Mouse (Mus musculus): ENCODE data around the gene Iqgap2. TPM values are rescaled to one million over a fixed set of nuclear protein-coding genes. Genes with fewer than 3 reads are reported as not detected.

Iqgap2 gene
- polyA plus RNA-seq (2014; fragmentation: Nextera tagmentation; extraction: Ambion mirVana) = 3.5 and 3.9 TPM in 2 replicates

DNA sequence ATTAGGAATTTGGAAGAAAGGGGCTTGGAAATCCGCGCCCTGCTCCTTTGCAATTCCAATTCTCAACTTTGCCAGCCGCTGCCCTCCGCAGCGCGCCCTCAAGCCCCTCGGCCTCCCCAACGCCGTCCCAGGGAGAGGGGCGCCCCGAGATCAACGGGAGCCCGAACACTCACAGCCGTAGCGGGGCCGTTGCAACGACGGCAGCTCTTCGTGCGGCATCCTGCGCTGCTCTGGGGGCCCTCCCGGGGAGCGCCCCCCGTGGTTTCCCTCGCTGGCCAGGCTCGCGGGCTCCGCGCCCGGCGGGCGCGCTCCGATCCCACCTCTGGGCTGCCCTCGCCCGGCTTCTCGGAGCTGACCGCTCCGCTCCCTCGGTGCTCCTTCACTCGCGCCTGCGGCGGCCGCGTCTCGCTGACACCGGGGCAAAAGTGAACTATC, at the start of gene Iqgap2:
Iqgap2 (minus strand) TSS at position 432 of the 435 bp plus-strand sequence.
- Histone ChIP-seq H3K36me3 (ENCODE audit: control insufficient read depth, insufficient read depth, low read length) (no peaks in the 10 kb centered on the region), H3K27ac (replicated peaks in 1 of 2; ENCODE audit: control insufficient read depth in 1 of 2, insufficient read depth in 1 of 2, low read depth in 2 of 2, low read length in 2 of 2) (peak within 1 kb of the TSS in 1 of 2 experiments; percentile 47; a peak in 1 of 4 replicates), H3K9me3 (ENCODE audit: control insufficient read depth, low read length) (no peaks in the 10 kb centered on the region), H3K9ac (ENCODE audit: low read length) (peak within 1 kb of the TSS; percentile 81), H3K27me3 (ENCODE audit: control insufficient read depth, insufficient read depth, low read length) (peaks cover 3% of the 10 kb centered on the region; the same call in 1 of the 2 replicates), H3K4me2 (ENCODE audit: low read length) (peak within 1 kb of the TSS; percentile 100), H3K4me1 (ENCODE audit: control insufficient read depth in 2 of 2, insufficient read depth in 2 of 2, low read length in 2 of 2) (peaks cover 2 to 3% of the 10 kb centered on the region in 2 experiments; a peak in 1 of 4 replicates), H3K4me3 (ENCODE audit: control insufficient read depth in 1 of 2, insufficient read depth in 1 of 2, low read depth in 1 of 2, low read length in 2 of 2) (peak within 1 kb of the TSS; percentile 74 to 79)
- WGBS = 0% methylated on average over 42 of the region's 48 CpGs
- ATAC-seq (ENCODE audit: insufficient number of reproducible peaks, insufficient read depth, low FRiP score, low read depth) = peak; percentile 57

DNA sequence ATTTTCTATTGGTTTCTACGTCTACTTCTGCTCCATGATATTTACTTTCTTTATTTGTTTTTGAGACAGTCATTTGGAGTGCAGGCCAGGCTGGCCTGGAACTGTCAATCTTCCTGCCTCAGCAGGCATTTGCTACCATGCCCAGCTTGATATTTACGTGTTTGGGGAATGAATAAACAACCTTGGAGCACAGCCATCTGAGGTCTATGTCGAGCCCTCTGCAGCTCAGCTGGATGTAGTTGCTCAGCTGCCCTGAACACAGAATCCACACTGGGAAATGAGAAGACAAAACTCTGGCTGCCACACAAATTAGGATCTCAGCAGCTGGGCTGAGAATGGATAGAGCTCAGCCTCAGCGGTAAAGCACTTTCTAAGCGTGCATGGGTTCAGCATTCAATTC, 49.1 kb upstream of the Iqgap2 start:
- ATAC-seq (ENCODE audit: insufficient number of reproducible peaks, insufficient read depth, low FRiP score, low read depth) = no peak
- WGBS = 74% methylated on average over 5 of the region's 5 CpGs
- H3K27ac ChIP-seq (replicated peaks in 1 of 2; ENCODE audit: control insufficient read depth in 1 of 2, insufficient read depth in 1 of 2, low read depth in 2 of 2, low read length in 2 of 2) = no peak overlapping the region

DNA sequence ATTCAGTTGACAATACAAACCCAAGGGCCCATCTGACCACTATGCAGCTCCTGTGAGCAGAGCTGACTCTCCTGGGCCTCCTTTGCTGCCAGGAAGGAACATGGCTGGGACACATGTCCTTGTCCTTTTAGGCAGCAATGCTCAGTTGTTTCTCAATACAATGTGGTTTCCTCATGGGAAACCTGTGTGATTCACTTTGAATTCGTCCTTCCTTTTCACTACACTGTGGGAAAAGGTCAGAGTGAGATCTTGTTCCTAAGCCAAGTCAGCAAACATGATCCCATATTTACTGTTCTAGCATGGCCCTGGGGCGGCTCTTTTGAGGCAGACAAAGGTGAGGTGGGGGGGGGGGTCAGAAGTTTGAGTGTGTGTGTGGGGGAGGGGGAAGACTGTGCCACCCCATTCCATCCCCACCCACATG, 32.5 kb upstream of the Iqgap2 start:
- H3K36me3 ChIP-seq (ENCODE audit: control insufficient read depth, insufficient read depth, low read length) = no peaks in the 10 kb centered on the region
- 0 out of 2 replicates have a peak, but pooled peaks cover 3% of the 10 kb centered on the region for H3K9me3 ChIP-seq (ENCODE audit: control insufficient read depth, low read length)
- ATAC-seq (ENCODE audit: insufficient number of reproducible peaks, insufficient read depth, low FRiP score, low read depth) = no peak

More for the DNA sequence above, 49.1 kb upstream of the Iqgap2 start:
- no peaks in the 10 kb centered on the region for H3K9me3 ChIP-seq (ENCODE audit: control insufficient read depth, low read length)
- H3K9ac ChIP-seq (ENCODE audit: low read length) = no peak overlapping the region
- no peaks in the 10 kb centered on the region for H3K4me1 ChIP-seq (ENCODE audit: control insufficient read depth in 2 of 2, insufficient read depth in 2 of 2, low read length in 2 of 2)
- no peaks in the 10 kb centered on the region for H3K36me3 ChIP-seq (ENCODE audit: control insufficient read depth, insufficient read depth, low read length)
- no peaks in the 10 kb centered on the region for H3K27me3 ChIP-seq (ENCODE audit: control insufficient read depth, insufficient read depth, low read length)
- H3K4me3 ChIP-seq (ENCODE audit: control insufficient read depth in 1 of 2, insufficient read depth in 1 of 2, low read depth in 1 of 2, low read length in 2 of 2) = no peak overlapping the region
- no peak overlapping the region for H3K4me2 ChIP-seq (ENCODE audit: low read length)

DNA sequence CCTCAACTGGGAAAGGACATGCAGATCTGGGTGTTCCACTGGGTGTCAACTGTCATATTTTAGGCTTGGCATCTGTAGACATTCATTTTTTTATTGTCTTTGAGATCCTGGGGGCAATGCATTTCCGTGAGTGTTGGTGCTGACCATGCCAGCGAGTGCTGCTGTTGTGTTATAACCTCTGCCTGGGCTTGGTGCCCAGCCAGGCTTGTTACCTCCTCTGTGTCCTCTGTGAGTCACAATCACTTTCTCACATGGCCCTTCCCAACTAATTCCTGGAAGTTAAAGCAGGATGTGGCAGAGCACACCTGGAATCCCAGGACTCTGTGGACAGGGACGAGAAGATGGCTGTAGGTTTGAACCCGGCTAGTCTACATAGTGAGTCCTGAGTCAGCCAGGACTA, 30.9 kb upstream of the Iqgap2 start:
- H3K4me1 ChIP-seq (ENCODE audit: control insufficient read depth in 2 of 2, insufficient read depth in 2 of 2, low read length in 2 of 2) = no peaks in the 10 kb centered on the region
- no peak overlapping the region for H3K9ac ChIP-seq (ENCODE audit: low read length)
- H3K4me3 ChIP-seq (ENCODE audit: control insufficient read depth in 1 of 2, insufficient read depth in 1 of 2, low read depth in 1 of 2, low read length in 2 of 2) = no peak overlapping the region
- ATAC-seq (ENCODE audit: insufficient number of reproducible peaks, insufficient read depth, low FRiP score, low read depth) = no peak
- H3K27ac ChIP-seq (replicated peaks in 1 of 2; ENCODE audit: control insufficient read depth in 1 of 2, insufficient read depth in 1 of 2, low read depth in 2 of 2, low read length in 2 of 2) = no peak overlapping the region
- 83% methylated on average over 4 of the region's 4 CpGs for WGBS
- 0 out of 2 replicates have a peak, but pooled peaks cover 3% of the 10 kb centered on the region for H3K9me3 ChIP-seq (ENCODE audit: control insufficient read depth, low read length)
- no peaks in the 10 kb centered on the region for H3K27me3 ChIP-seq (ENCODE audit: control insufficient read depth, insufficient read depth, low read length)
- H3K4me2 ChIP-seq (ENCODE audit: low read length) = no peak overlapping the region
- no peaks in the 10 kb centered on the region for H3K36me3 ChIP-seq (ENCODE audit: control insufficient read depth, insufficient read depth, low read length)

More for the DNA sequence above, 32.5 kb upstream of the Iqgap2 start:
- Histone ChIP-seq H3K9ac (ENCODE audit: low read length) (no peak overlapping the region), H3K4me1 (ENCODE audit: control insufficient read depth in 2 of 2, insufficient read depth in 2 of 2, low read length in 2 of 2) (no peaks in the 10 kb centered on the region), H3K27me3 (ENCODE audit: control insufficient read depth, insufficient read depth, low read length) (no peaks in the 10 kb centered on the region), H3K4me2 (ENCODE audit: low read length) (no peak overlapping the region), H3K4me3 (ENCODE audit: control insufficient read depth in 1 of 2, insufficient read depth in 1 of 2, low read depth in 1 of 2, low read length in 2 of 2) (no peak overlapping the region), H3K27ac (replicated peaks in 1 of 2; ENCODE audit: control insufficient read depth in 1 of 2, insufficient read depth in 1 of 2, low read depth in 2 of 2, low read length in 2 of 2) (no peak overlapping the region)
- WGBS = 71% methylated on average over 2 of the region's 2 CpGs

DNA sequence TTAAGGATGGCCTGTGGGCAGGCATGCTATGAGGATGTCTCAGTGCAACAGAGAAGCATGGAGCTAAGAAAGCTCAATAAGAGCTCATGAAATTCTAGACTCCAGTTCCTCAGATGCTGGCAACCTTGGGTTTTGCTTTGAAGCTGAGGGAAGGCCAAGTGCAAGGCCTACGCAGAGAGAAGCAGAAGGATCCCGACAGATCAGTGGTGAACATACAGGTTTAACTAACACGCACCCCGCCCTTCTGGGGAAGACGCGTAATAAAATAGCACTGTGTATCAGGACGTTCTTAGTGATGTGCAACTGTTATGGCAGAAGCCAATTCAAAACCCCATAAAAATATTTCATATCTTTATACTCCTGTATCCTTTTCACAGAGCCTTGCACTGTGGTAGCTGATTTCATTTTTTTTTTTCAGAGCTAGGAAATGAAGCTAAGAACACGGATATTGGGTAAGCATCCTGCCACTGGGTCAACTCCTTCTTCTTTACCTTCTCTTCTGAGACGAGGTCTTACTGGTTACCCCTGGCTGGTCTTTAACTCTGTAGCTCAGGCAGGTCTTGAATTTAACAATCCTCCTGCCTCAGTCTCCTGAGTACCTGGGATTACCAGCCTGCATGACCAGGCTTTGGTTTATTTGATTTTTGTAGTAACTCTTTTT, 27.0 kb upstream of the Iqgap2 start:
- Histone ChIP-seq H3K27ac (replicated peaks in 1 of 2; ENCODE audit: control insufficient read depth in 1 of 2, insufficient read depth in 1 of 2, low read depth in 2 of 2, low read length in 2 of 2) (no peak overlapping the region), H3K9ac (ENCODE audit: low read length) (no peak overlapping the region), H3K36me3 (ENCODE audit: control insufficient read depth, insufficient read depth, low read length) (no peaks in the 10 kb centered on the region), H3K4me1 (ENCODE audit: control insufficient read depth in 2 of 2, insufficient read depth in 2 of 2, low read length in 2 of 2) (no peaks in the 10 kb centered on the region), H3K27me3 (ENCODE audit: control insufficient read depth, insufficient read depth, low read length) (no peaks in the 10 kb centered on the region), H3K4me2 (ENCODE audit: low read length) (no peak overlapping the region), H3K4me3 (ENCODE audit: control insufficient read depth in 1 of 2, insufficient read depth in 1 of 2, low read depth in 1 of 2, low read length in 2 of 2) (no peak overlapping the region), H3K9me3 (ENCODE audit: control insufficient read depth, low read length) (0 out of 2 replicates have a peak, but pooled peaks cover 3% of the 10 kb centered on the region)
- 85% methylated on average over 9 of the region's 9 CpGs for WGBS
- ATAC-seq (ENCODE audit: insufficient number of reproducible peaks, insufficient read depth, low FRiP score, low read depth) = no peak

DNA sequence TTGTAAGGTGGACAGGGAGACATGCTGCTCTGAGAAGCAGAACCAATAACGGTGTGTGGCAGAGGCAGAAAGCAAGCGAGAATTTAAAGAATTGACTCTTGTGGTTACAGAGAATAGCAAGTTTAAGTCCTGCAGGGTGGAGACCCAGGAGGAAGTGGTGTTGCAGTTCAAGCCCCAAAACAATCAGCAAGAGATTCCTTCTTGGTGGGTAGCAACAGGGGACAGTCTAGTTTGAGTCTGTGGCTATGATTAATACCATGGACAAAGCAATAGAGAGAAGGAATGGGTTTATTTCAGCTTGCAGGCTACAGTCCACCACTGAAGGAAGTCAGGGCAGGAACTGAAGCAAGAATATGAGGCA, 21.3 kb upstream of the Iqgap2 start:
- H3K4me1 ChIP-seq (ENCODE audit: control insufficient read depth in 2 of 2, insufficient read depth in 2 of 2, low read length in 2 of 2) = no peaks in the 10 kb centered on the region
- H3K4me3 ChIP-seq (ENCODE audit: control insufficient read depth in 1 of 2, insufficient read depth in 1 of 2, low read depth in 1 of 2, low read length in 2 of 2) = no peak overlapping the region
- H3K4me2 ChIP-seq (ENCODE audit: low read length) = no peak overlapping the region
- no peak for ATAC-seq (ENCODE audit: insufficient number of reproducible peaks, insufficient read depth, low FRiP score, low read depth)
- H3K36me3 ChIP-seq (ENCODE audit: control insufficient read depth, insufficient read depth, low read length) = no peaks in the 10 kb centered on the region
- no peak overlapping the region for H3K9ac ChIP-seq (ENCODE audit: low read length)
- H3K27ac ChIP-seq (replicated peaks in 1 of 2; ENCODE audit: control insufficient read depth in 1 of 2, insufficient read depth in 1 of 2, low read depth in 2 of 2, low read length in 2 of 2) = no peak overlapping the region
- 82% methylated on average over 2 of the region's 2 CpGs for WGBS
- no peaks in the 10 kb centered on the region for H3K27me3 ChIP-seq (ENCODE audit: control insufficient read depth, insufficient read depth, low read length)
- no peaks in the 10 kb centered on the region for H3K9me3 ChIP-seq (ENCODE audit: control insufficient read depth, low read length)

DNA sequence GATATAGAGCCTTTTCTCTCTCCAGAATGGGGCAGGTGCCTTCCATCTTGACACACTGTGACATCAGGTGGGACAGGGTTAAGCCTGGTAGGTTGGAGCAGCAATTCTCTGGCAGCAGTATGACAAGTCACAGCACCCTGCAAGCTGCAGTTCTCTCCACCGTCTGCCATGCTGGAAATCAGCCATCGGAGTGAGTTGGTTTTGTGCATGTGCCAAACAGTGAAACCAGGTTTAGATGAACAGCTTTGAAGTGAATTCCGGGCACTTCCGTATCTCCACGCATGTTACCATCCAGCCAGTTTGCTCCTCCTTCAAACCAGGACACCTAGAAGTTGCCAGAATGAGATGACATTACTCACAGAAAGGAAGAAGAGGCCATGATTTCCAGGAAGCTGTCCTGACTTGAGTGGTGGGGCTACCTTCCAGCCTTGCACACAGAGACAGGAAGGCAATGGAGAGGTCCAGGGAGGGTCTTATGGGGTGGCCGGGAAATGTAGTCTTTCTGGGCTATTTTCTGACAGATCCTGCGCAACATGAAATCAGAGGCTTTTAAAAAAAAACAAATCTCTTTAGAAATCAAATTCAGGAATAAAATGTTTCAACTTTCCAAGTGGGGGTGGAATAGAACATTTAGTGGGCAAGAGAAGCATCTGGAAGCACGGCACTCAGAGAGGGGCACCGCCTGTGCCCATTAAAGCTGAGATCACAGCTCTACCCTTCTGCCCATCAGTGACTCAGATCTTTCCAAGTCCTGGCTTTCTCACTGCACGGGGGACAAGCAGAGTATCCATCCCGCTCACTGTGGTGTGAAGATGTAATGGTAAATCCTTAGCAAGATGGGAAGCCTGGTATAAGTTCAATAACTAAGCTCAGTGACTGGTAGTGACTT, 20.7 kb upstream of the Iqgap2 start:
- WGBS = 77% methylated on average over 11 of the region's 11 CpGs
- Histone ChIP-seq H3K4me1 (ENCODE audit: control insufficient read depth in 2 of 2, insufficient read depth in 2 of 2, low read length in 2 of 2) (no peaks in the 10 kb centered on the region), H3K9ac (ENCODE audit: low read length) (no peak overlapping the region), H3K9me3 (ENCODE audit: control insufficient read depth, low read length) (no peaks in the 10 kb centered on the region), H3K4me3 (ENCODE audit: control insufficient read depth in 1 of 2, insufficient read depth in 1 of 2, low read depth in 1 of 2, low read length in 2 of 2) (no peak overlapping the region), H3K27me3 (ENCODE audit: control insufficient read depth, insufficient read depth, low read length) (no peaks in the 10 kb centered on the region), H3K27ac (replicated peaks in 1 of 2; ENCODE audit: control insufficient read depth in 1 of 2, insufficient read depth in 1 of 2, low read depth in 2 of 2, low read length in 2 of 2) (no peak overlapping the region), H3K36me3 (ENCODE audit: control insufficient read depth, insufficient read depth, low read length) (no peaks in the 10 kb centered on the region), H3K4me2 (ENCODE audit: low read length) (no peak overlapping the region)
- no peak for ATAC-seq (ENCODE audit: insufficient number of reproducible peaks, insufficient read depth, low FRiP score, low read depth)
